Mouse (Mus musculus) spleen, adult 12 weeks (tissue): ENCODE results near the gene Sowahc.
A peak's percentile ranks its signal among the peaks of the same experiment; 100 is the strongest.

Source experiments
- DNase-seq: peaks from one replicate; pipeline ENCODE4 v3.0.0; 2022; ENCODE audit warnings: low spot score

Gene Sowahc

DNA sequence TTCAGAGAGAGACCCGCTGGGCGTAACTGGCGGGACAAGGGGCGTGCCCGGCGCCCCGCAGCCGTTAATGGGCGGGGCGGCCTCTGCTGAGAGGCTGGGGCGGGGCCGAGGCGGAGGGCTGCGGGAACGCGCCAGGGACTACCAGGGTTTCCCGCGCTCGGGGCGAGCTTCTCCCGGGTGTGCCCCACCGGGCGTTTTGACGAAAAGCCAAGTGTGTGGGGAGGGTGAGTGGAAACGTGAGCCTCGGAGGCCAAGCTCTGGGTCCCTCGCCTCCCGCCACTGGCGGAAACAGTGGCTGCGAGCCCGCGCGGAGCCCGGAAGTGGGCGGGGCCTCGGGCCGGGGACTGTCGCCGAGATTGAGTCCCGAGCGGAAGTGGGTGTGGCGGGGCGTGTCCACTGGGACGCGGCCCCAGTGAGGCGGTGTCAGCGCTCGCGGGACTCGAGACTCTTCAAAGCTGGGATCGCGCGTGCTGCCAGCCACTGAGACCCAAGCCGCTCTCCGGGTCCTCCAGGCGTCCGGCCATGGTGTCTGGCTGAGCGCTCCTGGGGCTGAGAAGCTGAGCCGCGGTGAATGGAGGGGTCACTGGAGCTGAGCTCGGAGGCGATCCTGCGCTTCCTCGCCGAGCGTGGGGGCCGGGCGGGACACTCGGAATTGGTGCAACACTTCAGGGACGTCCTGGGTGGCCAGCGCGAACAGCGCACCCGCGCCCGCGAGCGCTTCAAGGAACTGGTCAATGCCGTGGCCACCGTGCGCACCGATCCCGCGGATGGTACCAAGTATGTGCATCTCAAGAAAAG is at the start of gene Sowahc, which contains the start of gene Sept10:
Gene Sowahc, plus strand, starts transcription at position 481 of the 798 bp plus-strand sequence.
Gene Sept10, minus strand, starts transcription at position 375 of the 798 bp plus-strand sequence.
- peak; percentile 85 for DNase-seq

DNA sequence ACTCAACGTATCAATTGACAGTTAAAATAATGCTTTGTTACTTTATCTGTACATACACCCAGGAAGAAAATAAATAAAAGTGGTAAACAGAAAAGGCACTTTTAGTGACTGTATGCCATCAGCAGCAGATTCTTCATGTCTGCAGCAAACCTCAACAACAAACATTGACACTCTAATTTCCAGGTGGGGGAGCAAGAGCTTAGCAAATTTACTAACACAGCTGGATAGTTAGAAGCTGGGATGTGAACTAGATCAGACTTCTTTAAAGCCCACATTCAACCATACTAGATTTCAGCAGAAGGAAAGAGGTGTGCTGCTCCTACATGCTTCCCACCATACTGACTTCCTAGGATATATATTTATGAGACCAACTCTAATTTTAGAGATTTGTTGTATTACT is 49.2 kb upstream of the Sowahc start:
- DNase-seq: no peak

DNA sequence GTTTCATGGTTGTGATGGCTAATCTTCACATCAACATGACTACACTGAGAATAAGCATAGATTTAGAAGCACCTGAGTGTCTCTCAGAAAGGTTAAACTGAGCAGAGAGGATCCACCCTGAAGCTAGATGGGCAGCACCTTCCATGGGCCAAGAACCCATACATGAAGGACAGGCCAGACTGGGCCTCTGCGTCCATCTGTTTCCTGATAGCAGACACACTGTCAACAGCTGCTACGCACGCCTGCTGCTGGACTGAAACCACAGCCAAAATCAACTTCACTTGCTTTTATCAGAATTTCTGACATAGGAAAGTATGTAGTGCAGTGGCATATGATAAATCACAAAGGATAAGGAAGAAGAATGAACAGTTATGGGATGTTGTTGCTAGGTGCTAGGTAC is 42.1 kb upstream of the Sowahc start:
- no peak for DNase-seq

DNA sequence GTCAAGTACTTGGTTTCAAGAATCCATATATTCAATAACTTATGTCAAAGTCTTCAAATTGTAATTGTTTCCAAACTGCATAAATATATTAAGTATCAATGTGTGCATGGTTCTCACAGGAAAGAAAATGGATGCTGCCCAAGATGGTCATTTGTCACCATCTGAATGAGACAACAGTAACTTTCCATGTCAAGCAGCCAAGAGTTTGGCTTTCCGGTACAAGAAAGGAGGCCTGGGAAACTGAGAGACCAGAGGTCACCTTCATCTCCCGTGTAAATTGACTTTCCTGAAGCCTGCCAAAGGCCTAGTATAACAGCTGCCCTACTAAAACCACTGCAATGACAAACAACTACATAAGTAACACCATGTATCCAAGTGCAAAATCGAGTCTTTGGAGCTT is 39.4 kb upstream of the Sowahc start:
- DNase-seq: no peak

DNA sequence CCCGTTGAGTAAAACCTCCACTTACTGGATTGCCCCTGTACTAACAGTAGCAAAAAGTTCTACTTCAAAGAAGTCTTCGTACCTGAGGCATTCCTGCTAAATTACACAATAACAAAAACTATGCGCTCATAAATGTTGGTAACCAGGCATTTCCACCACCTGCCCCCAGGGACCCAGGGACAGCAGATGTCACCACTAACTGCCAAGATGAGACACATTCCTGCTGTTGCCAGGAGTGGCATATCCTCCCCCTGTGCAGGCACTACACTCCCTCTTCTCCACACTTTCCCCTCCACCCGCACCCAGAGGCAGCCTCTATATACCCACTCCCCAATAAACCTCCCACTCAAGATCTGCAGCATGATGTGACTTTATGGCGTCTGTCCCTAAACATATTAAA is 26.9 kb upstream of the Sowahc start:
- no peak for DNase-seq

DNA sequence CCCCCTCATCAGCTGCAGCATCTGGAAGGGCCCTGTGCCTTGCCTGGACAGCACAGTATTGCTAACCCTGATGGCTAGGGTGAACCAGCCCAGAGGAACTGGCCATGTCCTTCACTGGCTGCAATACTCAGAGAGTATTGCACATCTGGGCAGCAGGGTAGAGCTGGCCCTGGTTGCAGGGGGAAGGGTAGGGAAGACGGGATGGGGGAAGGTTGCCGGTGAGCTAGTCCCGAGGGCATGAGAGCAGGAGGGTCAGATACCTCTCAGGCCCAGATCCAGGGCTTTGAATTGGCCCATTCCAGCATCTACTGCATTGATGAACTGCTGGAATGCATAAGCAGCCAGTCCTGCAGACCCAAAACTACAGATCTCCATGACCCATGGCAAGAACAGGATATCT is 25.0 kb upstream of the Sowahc start:
- DNase-seq: no peak

DNA sequence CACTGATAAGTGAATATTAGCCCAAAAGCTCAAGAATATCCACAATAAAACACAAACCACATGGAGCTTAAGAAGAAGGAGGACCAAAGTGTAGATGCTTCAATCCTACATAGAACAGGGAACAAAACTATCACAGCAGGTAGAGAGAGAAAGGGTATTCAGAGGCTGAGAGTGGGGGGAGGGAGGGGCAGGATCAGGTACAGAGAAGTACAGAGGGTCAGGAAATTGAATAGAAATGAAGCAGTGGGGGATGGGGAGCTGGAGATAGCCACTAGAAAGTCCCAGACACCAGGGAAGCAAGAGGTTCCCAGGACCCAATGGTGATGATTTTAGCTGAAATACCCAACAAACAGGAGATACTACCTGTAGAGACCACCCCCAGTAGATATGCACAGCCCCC is 21.7 kb upstream of the Sowahc start:
- no peak for DNase-seq

DNA sequence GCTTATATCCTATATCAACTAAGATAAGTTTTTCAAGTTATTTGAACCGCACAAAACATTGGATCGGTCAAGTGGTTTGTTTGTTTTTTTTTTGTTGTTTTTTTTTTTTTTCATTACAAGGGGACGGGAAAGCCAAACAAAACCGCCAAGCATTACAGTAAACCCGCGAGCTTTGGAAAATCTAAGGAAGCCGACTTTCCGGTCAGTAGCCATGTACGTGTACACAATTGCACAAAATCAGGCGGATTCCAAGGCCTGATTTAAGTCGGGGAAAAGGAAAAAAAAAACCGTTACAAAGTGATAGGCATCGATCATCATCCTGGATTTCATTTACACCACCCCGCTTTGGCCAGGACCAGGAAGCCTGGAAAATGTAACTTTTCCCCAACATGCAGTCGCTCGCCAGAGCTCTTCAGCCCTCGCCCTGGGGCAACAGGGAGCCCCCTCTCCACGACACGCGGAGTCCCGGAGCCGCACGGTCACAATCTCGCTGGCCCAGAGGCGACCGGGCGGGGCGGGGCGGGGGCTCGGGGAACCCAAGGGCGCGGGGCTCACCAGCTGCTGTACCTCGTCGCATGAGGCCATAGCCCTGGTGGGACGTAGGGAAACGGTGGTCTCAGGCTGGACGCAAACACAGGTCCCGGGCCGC is 805 bp upstream of the Sowahc start:
- DNase-seq: no peak

DNA sequence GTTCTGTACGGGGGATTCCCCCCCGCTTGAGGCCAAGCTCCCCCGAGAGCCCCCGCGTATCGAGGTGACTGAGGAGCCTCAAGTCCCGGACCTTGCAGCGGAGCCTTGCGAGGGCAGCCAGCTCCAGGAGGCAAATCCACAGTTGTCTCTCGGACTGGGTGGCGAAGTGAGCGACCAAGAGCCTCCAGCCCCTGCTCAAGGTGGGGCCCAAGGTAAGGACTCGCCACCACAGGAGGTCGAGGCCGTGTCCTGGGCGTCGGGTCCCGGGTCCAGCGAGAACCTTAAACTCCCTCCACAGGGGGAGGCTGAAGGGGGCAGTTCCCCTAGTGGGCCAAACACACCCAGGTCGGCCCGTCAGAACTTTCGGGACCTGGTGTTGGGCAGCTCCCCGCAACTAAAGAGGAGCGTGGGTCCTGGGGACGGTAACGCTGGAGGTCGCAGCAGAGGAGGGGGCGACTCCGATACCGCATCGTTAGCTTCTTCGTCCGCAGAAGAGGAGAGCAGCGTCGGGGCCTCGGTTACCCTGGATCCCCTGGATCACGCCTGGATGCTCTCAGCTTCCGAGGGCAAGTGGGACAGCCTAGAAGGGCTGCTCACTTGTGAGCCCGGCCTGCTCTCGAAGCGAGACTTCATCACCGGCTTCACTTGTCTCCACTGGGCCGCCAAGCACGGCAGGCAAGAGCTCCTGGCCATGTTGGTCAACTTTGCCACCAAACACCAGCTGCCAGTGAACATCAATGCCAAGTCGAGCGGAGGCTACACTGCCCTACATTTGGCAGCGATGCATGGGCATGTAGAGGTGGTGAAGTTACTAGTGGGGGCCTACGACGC is 733 bp downstream of the Sowahc start:
- DNase-seq: no peak

DNA sequence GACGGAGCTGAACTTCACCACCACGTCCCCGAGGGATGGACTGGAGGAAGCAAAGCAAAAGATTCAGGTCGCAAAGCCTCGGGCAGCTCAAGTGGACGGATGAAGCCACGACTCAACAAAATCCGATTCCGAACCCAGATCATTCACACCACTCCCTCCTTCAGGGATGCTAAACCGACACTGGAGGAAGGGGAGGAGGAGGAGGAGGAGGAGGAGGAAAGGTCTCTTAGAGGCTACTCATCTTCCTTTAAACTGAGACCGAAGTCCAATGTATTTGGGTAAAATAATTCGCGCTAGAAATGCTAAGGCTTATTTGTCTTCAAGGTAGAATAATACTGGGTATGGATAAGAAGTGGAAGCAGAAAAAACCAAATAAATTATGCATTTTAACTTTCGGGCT is 1.5 kb downstream of the Sowahc start:
- no peak for DNase-seq

DNA sequence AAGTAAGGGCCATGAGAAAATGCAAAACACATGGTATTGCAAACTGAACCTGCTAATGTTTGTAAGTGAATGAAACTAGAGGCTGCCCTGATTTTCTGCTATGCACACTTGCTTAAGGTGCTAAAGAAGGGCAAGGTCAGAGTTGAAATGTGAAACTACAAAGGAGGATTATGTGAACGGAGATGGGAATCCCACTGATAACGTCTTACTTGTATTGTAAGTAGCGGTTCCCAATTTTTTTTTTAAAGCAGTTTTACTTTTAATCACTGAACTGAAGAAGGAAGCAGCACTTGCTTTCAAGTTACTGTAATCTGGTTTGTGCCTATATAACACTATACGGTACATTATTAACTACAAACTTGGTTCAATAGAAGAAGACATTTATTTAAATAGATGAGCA is 2.1 kb downstream of the Sowahc start:
- no peak for DNase-seq

DNA sequence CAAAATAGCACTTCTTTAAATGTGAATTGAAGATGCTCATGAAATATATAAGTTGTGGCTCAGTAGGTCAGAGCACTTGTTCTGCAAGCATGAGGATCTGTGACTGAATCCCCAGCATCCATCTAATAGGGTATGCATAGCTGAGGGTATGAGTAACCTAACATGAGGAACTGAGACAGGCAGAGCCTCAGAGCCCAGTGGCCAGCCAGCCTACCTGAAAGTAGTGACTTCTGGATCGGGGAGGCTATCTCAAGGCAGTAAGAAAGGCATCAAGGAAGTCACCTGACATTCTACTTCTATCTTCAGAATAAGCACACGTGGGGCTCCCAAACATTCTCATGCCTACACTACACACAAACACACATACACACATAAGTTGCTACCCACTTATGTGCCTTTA is 3.4 kb downstream of the Sowahc start:
- DNase-seq: no peak

DNA sequence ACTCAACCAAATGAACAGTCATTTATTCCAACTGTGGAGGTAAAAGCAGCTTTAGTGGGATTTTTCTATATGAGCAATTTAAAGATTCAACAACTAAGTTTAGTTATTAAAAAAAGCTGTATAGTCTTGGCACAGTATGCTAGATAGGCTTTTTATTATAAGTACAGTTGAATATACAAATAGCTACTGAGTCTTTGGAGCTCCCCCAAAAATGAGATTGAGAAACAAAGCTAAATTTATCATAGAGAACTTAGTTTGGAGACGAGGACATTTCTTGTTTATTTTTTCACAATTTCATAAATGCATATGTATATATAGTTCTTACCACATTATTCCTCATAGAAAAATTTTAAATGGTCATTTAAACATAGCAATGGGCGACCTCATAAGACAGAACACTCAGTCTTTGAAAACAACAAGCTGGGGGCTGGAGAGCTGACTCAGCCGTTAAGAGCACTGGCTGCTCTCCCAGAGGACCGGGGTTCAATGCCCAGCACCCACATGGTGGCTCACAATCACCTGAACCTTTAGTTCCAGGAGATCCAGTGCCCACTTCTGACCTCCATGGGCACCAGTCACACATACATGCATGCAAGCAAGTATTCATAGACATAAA is 7.6 kb downstream of the Sowahc start:
- no peak for DNase-seq

DNA sequence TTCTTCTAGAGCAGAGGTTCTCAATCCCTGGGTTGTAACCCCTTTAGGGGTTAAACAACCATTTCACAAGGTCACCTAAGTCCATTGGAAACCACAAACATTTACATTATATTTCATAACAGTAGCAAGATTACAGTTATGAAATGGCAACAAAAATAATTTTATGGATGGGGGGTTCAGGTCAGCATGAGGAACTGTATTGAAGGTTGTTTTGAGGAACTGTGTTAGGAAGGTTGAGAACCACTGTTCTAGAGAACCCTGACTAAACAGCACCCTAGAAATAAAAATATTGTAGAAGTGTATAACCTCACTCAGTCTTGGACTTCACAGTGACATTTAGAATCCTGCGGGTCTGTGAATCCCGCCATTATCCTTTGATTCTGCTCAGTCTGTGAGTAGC is 13.5 kb downstream of the Sowahc start:
- no peak for DNase-seq

DNA sequence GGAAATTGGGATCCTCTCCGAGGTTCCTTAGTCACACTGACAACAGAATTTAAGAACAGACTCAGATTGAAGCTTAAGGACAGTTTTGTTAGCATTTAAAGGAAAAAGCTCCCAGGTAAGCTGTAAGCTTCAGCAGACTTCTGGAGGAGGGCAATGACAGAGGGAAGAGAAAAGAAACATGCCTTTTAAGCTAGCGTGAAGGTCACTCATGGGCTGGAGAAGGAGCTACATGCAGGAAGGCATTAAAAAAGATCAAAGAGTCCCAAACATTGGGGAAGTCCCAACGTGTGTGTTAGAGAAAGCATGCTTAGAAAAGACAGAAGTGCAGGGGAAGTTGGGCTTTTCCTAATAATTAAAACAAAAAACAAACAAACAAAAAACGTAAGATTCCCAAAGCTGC is 14.1 kb downstream of the Sowahc start:
- DNase-seq: no peak

DNA sequence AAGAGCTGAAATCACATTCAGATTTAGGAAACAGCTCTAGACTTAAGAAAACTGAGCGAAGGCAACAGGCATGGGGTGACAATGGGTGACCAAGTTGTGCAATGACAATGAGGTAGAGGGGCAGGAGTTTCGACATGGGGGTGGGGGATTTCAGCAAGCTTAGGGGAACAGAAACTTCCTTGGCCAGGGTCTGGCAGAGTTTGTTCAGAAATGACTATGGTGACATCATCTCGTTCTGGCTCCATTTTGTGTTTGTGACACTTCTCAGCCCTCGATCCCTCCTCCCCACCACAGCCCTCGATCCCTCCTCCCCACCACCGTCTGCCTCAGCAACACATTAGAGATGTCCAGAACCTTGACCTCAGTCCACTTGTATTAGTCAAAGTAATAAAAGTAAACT is 14.7 kb downstream of the Sowahc start:
- no peak for DNase-seq

DNA sequence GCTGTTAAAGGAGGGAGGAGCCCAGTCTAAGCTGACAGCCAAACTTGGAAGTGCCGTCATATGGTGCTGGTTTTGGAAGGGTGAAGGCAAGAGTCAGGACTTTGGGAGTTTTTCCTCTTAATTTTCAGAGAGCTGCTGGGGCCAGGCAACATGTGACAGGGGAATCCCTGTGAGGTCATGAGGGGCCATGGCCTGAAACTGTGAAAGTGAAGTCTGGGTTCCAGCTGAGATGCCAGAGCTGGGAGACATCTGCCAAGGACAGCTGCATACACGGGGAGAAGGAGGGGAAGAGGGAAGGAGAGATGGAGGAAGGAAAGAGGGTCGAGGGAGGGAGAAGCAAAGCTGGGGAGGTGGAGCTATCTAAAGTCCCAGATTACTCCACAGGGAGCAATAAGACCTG is 16.0 kb downstream of the Sowahc start:
- DNase-seq: no peak

DNA sequence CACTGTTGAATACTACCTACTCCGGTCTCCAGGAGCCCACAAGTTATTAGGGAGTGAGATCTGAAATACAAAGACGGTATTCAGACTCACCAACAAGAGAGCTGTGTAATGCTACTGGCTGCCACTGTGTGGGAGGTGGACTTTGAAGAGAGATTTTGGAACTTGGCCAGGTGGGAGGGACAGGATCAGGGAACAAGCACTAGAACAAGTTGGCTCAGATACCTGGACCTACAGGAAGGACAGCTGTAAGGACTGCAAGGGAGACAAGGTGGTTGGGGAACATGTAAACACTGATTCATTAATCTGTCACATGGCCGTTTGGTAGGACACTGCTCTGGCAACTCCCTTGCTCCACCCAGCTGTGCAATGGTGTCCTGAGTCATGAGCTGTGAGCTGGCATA is 19.4 kb downstream of the Sowahc start:
- DNase-seq: no peak

DNA sequence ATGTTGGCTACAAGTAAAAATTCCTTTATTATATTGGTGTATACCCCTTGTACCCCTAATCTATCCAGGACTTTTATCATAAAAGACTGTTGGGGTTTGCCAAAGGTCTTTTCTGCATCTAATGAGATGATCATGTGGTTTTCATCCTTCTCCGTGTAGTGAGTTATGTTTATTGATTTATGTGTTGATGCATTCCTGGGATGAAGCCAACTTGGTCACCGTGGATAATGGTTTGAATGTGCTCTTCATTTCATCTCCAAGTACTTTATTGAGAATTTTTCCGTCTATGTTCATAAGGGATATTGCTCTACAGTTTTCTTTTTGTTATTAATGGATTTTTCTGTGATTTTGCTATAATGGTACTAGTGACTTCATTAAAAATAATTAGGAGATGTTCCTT is 27.8 kb downstream of the Sowahc start:
- no peak for DNase-seq

DNA sequence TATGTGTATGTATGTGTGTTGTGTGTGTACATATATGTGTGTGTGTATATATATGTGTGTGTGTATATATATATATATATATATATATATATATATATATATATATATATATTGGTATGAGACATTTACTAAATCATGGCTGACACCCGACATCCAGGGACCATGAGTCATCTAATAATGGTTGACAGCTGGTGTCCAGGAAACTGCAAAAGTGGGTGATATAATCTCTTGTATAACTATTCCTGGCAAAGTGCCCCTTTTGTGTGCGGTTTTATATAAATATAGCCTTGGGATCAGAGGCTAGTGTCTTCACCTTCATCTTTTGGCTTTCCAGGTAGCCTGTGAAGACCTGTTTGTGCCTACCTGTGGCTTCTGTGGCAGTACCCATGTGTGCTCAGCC is 28.9 kb downstream of the Sowahc start:
- DNase-seq: no peak

DNA sequence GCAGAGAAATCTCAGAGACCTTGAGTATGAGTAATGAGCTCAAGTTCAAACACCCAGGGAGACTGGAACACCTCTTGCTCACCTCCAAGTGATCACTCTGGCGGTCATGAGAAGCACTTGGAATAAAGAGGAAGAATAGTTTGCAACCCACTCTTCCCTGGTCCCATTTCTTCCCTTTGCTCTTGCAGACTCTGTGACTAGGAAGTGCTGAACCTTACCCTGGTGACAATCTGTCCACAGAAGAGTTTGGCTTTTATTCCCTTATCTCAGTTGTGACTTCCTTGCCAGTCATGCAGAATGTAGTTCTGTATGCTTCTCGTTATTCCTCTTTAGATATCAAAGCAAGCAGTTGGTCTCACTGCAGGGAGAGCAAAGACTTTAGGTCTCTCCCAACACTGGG is 30.2 kb downstream of the Sowahc start:
- no peak for DNase-seq

DNA sequence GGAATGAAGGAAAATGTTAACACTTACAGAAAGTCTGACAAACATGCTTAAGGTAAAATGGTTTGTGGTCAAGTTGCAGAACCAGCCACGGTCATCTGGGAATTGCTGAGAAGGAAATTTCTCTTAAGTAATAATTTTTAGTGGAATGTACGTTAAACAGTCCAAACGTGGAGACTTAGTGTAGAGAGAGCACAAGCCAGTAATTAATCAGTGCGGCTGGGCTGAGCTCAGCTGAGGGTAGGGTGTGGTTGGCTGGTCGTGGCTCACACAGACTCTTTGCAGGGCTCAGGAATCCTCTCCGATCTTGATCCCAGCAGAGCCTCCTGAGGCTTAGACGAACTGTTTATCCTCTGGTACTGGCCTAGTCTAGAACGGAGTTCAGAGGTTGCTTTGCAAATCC is 30.6 kb downstream of the Sowahc start:
- no peak for DNase-seq
